Mouse (Mus musculus) lung, postnatal 25 days (tissue): Measurements from ENCODE around the gene Atp23.

Experiments
- DNase-seq: peaks from one replicate; pipeline ENCODE4 v3.0.0; 2022; ENCODE audit warnings: low spot score

Atp23 gene

DNA sequence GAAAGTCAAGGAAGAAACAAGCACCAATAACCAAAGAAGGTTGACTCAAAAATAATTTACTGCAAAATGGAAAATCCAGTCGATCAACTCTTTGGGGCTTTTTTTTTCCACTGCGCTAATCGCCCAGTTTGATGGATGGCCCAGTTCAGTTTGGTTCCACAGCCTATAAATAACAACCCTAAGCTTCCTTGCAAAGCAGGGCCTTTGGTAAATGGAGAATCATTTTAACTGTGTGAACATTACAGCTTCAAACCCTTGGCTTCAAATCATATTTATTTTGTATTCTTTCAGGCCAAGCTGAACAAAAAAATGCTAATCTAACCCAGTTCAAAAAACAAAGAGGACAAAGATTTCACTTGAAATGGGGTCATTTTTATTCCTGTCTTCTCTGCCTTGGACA, 78.7 kb downstream of the Atp23 start:
- DNase-seq, result no peak
